16 mouse cellular contexts compared by ENCODE assay signal in genomic region chr7:37364221-37364620, GRCm38 (mm10).
DNase-seq lines count a peak whose midpoint lies in the region; ATAC-seq and TF ChIP-seq lines count a peak whose summit lies in the region.
"Had no signal": no experiment of that assay in that cellular context is flagged by ENCODE, and none has a peak within 500 bp of the region (broad histone marks: within the 10 kb centered on the region; RNA-seq: fewer than 3 reads in every experiment).

No protein-coding gene starts in this region.

- DNase-seq in stomach, postnatal 0 days (ENCODE audit: low spot score) = no peak
- no peak for DNase-seq in MN1 (ENCODE audit: low spot score)
- no peak for DNase-seq in urinary bladder, postnatal 25 days (ENCODE audit: low spot score)
- no peak for DNase-seq in frontal cortex, postnatal 25 days (ENCODE audit: low spot score in 2 of 2)
- DNase-seq: adrenal gland, postnatal 14 days; cerebellum, postnatal 10 days; kidney, adult 11 months; liver; right cerebral cortex, postnatal 4 days; thymus, adult 18-20 months had no signal

- TF ChIP-seq EP300 in stomach, postnatal 0 days (optimal IDR thresholded peaks at IDR 0.05) = no peak

- no peaks in the 10 kb centered on the region for H3K36me3 ChIP-seq in stomach, embryonic 14.5 days (ENCODE audit: control insufficient read depth, insufficient read depth, low read length)
- H3K36me3 ChIP-seq in stomach, postnatal 0 days (ENCODE audit: control insufficient read depth, insufficient read depth, low read length) = no peaks in the 10 kb centered on the region
- H3K36me3 ChIP-seq in forebrain, embryonic 12.5 days (replicated peaks) = no peaks in the 10 kb centered on the region
- H3K36me3 ChIP-seq in intestine, embryonic 16.5 days (ENCODE audit: control insufficient read depth, insufficient read depth, low read length) = no peaks in the 10 kb centered on the region
- H3K36me3 ChIP-seq in stomach, embryonic 16.5 days (ENCODE audit: control insufficient read depth, insufficient read depth, low read length) = no peaks in the 10 kb centered on the region
- H3K36me3 ChIP-seq: G1E had no signal

- H3K4me1 ChIP-seq in stomach, embryonic 14.5 days (ENCODE audit: control insufficient read depth, insufficient read depth, low read length) = peaks cover 17% of the 10 kb centered on the region; the same call in 1 of the 2 replicates
- no peaks in the 10 kb centered on the region for H3K4me1 ChIP-seq in stomach, postnatal 0 days (replicated peaks; ENCODE audit: control insufficient read depth, insufficient read depth)
- H3K4me1 ChIP-seq in forebrain, embryonic 12.5 days = peaks cover 52% of the 10 kb centered on the region
- H3K4me1 ChIP-seq in intestine, embryonic 16.5 days (ENCODE audit: control insufficient read depth, insufficient read depth, low read length) = peaks cover 16% of the 10 kb centered on the region
- peaks cover 23% of the 10 kb centered on the region for H3K4me1 ChIP-seq in stomach, embryonic 16.5 days (ENCODE audit: control insufficient read depth, insufficient read depth, low read length)

- no peak for ATAC-seq in stomach, embryonic 14.5 days (ENCODE audit: insufficient number of reproducible peaks, insufficient read depth, low FRiP score, low read depth)
- ATAC-seq in stomach, postnatal 0 days (ENCODE audit: low FRiP score, low TSS enrichment) = no peak
- peak; percentile 45 for ATAC-seq in forebrain, embryonic 12.5 days (ENCODE audit: low FRiP score)
- no peak for ATAC-seq in intestine, embryonic 16.5 days
- ATAC-seq in stomach, embryonic 16.5 days (ENCODE audit: insufficient read depth, low FRiP score) = no peak

- 0 out of 2 replicates have a peak overlapping the region, but pooled peaks have one; percentile 23 for H3K4me2 ChIP-seq in stomach, embryonic 14.5 days (replicated peaks; ENCODE audit: low read depth, low read length)
- no peak overlapping the region for H3K4me2 ChIP-seq in stomach, postnatal 0 days (replicated peaks; ENCODE audit: low read depth)
- peak overlapping the region; percentile 48 for H3K4me2 ChIP-seq in forebrain, embryonic 12.5 days
- no peak overlapping the region for H3K4me2 ChIP-seq in intestine, embryonic 16.5 days (ENCODE audit: low read depth, low read length)
- H3K4me2 ChIP-seq in stomach, embryonic 16.5 days (ENCODE audit: low read depth, low read length) = no peak overlapping the region

- H3K9ac ChIP-seq in stomach, embryonic 14.5 days (replicated peaks; ENCODE audit: low read depth, low read length) = no peak overlapping the region
- no peak overlapping the region for H3K9ac ChIP-seq in stomach, postnatal 0 days (ENCODE audit: low read length)
- no peak overlapping the region for H3K9ac ChIP-seq in forebrain, embryonic 12.5 days
- no peak overlapping the region for H3K9ac ChIP-seq in intestine, embryonic 16.5 days (ENCODE audit: low read depth, low read length)
- no peak overlapping the region for H3K9ac ChIP-seq in stomach, embryonic 16.5 days (ENCODE audit: low read length)

- WGBS in stomach, embryonic 14.5 days = 25% methylated on average over 9 of the region's 9 CpGs
- 41% methylated on average over 9 of the region's 9 CpGs for WGBS in stomach, postnatal 0 days
- WGBS in forebrain, embryonic 12.5 days = 4% methylated on average over 9 of the region's 9 CpGs
- WGBS in intestine, embryonic 16.5 days = 48% methylated on average over 9 of the region's 9 CpGs
- 35% methylated on average over 9 of the region's 9 CpGs for WGBS in stomach, embryonic 16.5 days

- H3K4me3 ChIP-seq in stomach, embryonic 14.5 days (ENCODE audit: low read depth, low read length) = no peak overlapping the region
- H3K4me3 ChIP-seq in stomach, postnatal 0 days (ENCODE audit: low read depth, low read length) = no peak overlapping the region
- H3K4me3 ChIP-seq in forebrain, embryonic 12.5 days (replicated peaks) = no peak overlapping the region
- H3K4me3 ChIP-seq in intestine, embryonic 16.5 days (ENCODE audit: low read length) = no peak overlapping the region
- no peak overlapping the region for H3K4me3 ChIP-seq in stomach, embryonic 16.5 days (replicated peaks; ENCODE audit: low read length)

- peak overlapping the region; percentile 79 for H3K27ac ChIP-seq in stomach, embryonic 14.5 days (ENCODE audit: low read length)
- H3K27ac ChIP-seq in stomach, postnatal 0 days (replicated peaks) = no peak overlapping the region
- peak overlapping the region; percentile 89 for H3K27ac ChIP-seq in forebrain, embryonic 12.5 days
- peak overlapping the region; percentile 63; the same call in 1 of the 2 replicates for H3K27ac ChIP-seq in intestine, embryonic 16.5 days (ENCODE audit: low read length)
- peak overlapping the region; percentile 85; the same call in 1 of the 2 replicates for H3K27ac ChIP-seq in stomach, embryonic 16.5 days (ENCODE audit: low read length)
- H3K27ac ChIP-seq: macrophage had no signal

- no peak for TF ChIP-seq CTCF in stomach, postnatal 0 days (IDR thresholded peaks at IDR 0.05; ENCODE audit: low read depth)

- H3K9me3 ChIP-seq in stomach, embryonic 14.5 days (ENCODE audit: control insufficient read depth, low read depth, low read length) = no peaks in the 10 kb centered on the region
- H3K9me3 ChIP-seq in stomach, postnatal 0 days (ENCODE audit: control insufficient read depth, low read length) = no peaks in the 10 kb centered on the region
- H3K9me3 ChIP-seq in forebrain, embryonic 12.5 days = no peaks in the 10 kb centered on the region
- H3K9me3 ChIP-seq in intestine, embryonic 16.5 days (ENCODE audit: control insufficient read depth, low read length) = no peaks in the 10 kb centered on the region
- no peaks in the 10 kb centered on the region for H3K9me3 ChIP-seq in stomach, embryonic 16.5 days (replicated peaks; ENCODE audit: control insufficient read depth, low read length)

- H3K27me3 ChIP-seq in stomach, embryonic 14.5 days (ENCODE audit: control insufficient read depth, insufficient read depth, low read length) = no peaks in the 10 kb centered on the region
- H3K27me3 ChIP-seq in stomach, postnatal 0 days (ENCODE audit: control insufficient read depth, insufficient read depth, low read length) = no peaks in the 10 kb centered on the region
- no peaks in the 10 kb centered on the region for H3K27me3 ChIP-seq in forebrain, embryonic 12.5 days
- no peaks in the 10 kb centered on the region for H3K27me3 ChIP-seq in intestine, embryonic 16.5 days (replicated peaks; ENCODE audit: control insufficient read depth, insufficient read depth, low read length)
- H3K27me3 ChIP-seq in stomach, embryonic 16.5 days (ENCODE audit: control insufficient read depth, insufficient read depth, low read length) = no peaks in the 10 kb centered on the region

Comparison
In these comparisons a context has a peak if more than half of its experiments do, and no peak if none do; other contexts are left out.
1. H3K4me2 ChIP-seq: peak in stomach, embryonic 14.5 days (single experiment) and forebrain, embryonic 12.5 days (single experiment); none in stomach, postnatal 0 days (single experiment), intestine, embryonic 16.5 days (single experiment) and stomach, embryonic 16.5 days (single experiment).